Mouse (Mus musculus): Measurements from ENCODE around the gene Rps5.

- TF ChIP-seq POLR2A (IDR thresholded peaks at IDR 0.05; ENCODE audit: borderline replicate concordance, low read depth, low read length): no peak
- no peak for TF ChIP-seq CTCF (IDR thresholded peaks at IDR 0.05; ENCODE audit: low read depth, low read length)
These were observed 42.1 kb upstream of the Rps5 start for GRCm38 (mm10) chr7:12880036-12880435.
